7 mouse cellular contexts compared by ENCODE assay signal in the genomic region with DNA sequence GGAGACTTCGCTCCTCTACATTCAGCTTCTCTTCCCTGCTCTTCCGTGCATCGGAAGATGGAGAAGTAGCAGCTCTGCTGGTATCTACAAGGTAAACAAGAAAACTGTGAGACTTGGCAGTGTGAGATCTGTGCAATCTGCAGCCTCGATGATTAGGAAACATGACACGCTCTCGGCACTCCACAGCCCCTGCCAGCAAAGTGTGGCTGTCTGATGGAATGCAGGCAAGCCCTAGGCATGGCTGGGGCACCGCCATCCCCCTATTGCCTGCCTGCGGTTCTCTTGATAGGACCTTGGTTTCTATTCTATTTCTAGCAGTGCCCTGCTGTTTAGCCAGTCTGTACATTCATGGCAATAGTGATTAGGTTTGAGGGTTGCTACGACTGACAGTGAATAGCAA. TPM values are rescaled to one million over a fixed set of nuclear protein-coding genes. Genes with fewer than 3 reads are reported as not detected.
DNase-seq lines count a peak whose midpoint lies in the region; ATAC-seq and TF ChIP-seq lines count a peak whose summit lies in the region.

No protein-coding gene starts in this region.

- no peaks in the 10 kb centered on the region for H3K36me3 ChIP-seq in kidney, postnatal 0 days (ENCODE audit: insufficient read depth, low read length)
- H3K36me3 ChIP-seq in forebrain, embryonic 15.5 days = no peaks in the 10 kb centered on the region
- no peaks in the 10 kb centered on the region for H3K36me3 ChIP-seq in liver, embryonic 15.5 days (replicated peaks)

- DNase-seq in kidney, postnatal 0 days (ENCODE audit: low spot score) = peak; percentile 25
- DNase-seq in kidney, adult 11 months = no peak
- peak; percentile 48 for DNase-seq in brain, adult 2 months (ENCODE audit: low read depth, low spot score)
- DNase-seq in layer of hippocampus, adult 11-12 months (ENCODE audit: low spot score) = no peak
- DNase-seq in left cerebral cortex, postnatal 14 days (ENCODE audit: low spot score in 2 of 2) = no peak

- no peaks in the 10 kb centered on the region for H3K9me3 ChIP-seq in kidney, postnatal 0 days (replicated peaks; ENCODE audit: low read length)
- H3K9me3 ChIP-seq in forebrain, embryonic 15.5 days = no peaks in the 10 kb centered on the region
- no peaks in the 10 kb centered on the region for H3K9me3 ChIP-seq in liver, embryonic 15.5 days (replicated peaks)

- TF ChIP-seq CTCF in kidney, postnatal 0 days (IDR thresholded peaks at IDR 0.05; ENCODE audit: low read depth) = no peak

- ATAC-seq in kidney, postnatal 0 days (replicated peaks; ENCODE audit: low FRiP score, low read depth) = no peak
- ATAC-seq in forebrain, embryonic 15.5 days (replicated peaks) = no peak; the same call in 1 of the 2 replicates
- ATAC-seq in liver, embryonic 15.5 days (ENCODE audit: insufficient read depth) = peak; percentile 57

- no peak overlapping the region for H3K4me2 ChIP-seq in kidney, postnatal 0 days (ENCODE audit: low read length)
- H3K4me2 ChIP-seq in forebrain, embryonic 15.5 days (replicated peaks) = no peak overlapping the region
- H3K4me2 ChIP-seq in liver, embryonic 15.5 days = peak overlapping the region; percentile 50

- H3K9ac ChIP-seq in kidney, postnatal 0 days (ENCODE audit: low read depth, low read length) = no peak overlapping the region
- no peak overlapping the region for H3K9ac ChIP-seq in forebrain, embryonic 15.5 days (replicated peaks)
- peak overlapping the region; percentile 12; the same call in 1 of the 2 replicates for H3K9ac ChIP-seq in liver, embryonic 15.5 days

- WGBS in kidney, postnatal 0 days = 39% methylated on average over 9 of the region's 9 CpGs
- 41% methylated on average over 9 of the region's 9 CpGs for WGBS in forebrain, embryonic 15.5 days
- 7% methylated on average over 9 of the region's 9 CpGs for WGBS in liver, embryonic 15.5 days (ENCODE audit: insufficient replicate concordance)

- H3K27me3 ChIP-seq in kidney, postnatal 0 days (ENCODE audit: insufficient read depth, low read length) = no peaks in the 10 kb centered on the region
- no peaks in the 10 kb centered on the region for H3K27me3 ChIP-seq in forebrain, embryonic 15.5 days
- H3K27me3 ChIP-seq in liver, embryonic 15.5 days = no peaks in the 10 kb centered on the region

- intact Hi-C loops in left cerebral cortex, postnatal 14 days (cut with DNase I) = no loop called here

- H3K4me3 ChIP-seq in kidney, postnatal 0 days (replicated peaks; ENCODE audit: low read depth, low read length) = no peak overlapping the region
- H3K4me3 ChIP-seq in forebrain, embryonic 15.5 days = no peak overlapping the region
- peak overlapping the region; percentile 13; the same call in 1 of the 2 replicates for H3K4me3 ChIP-seq in liver, embryonic 15.5 days (replicated peaks)

- peaks cover 4% of the 10 kb centered on the region; the same call in 1 of the 2 replicates for H3K4me1 ChIP-seq in kidney, postnatal 0 days (replicated peaks; ENCODE audit: insufficient read depth, low read length)
- peaks cover 15% of the 10 kb centered on the region for H3K4me1 ChIP-seq in forebrain, embryonic 15.5 days
- H3K4me1 ChIP-seq in liver, embryonic 15.5 days (replicated peaks) = peaks cover 99% of the 10 kb centered on the region

- no peak overlapping the region for H3K27ac ChIP-seq in kidney, postnatal 0 days
- peak overlapping the region; percentile 43; the same call in 1 of the 2 replicates for H3K27ac ChIP-seq in forebrain, embryonic 15.5 days (replicated peaks)
- H3K27ac ChIP-seq in liver, embryonic 15.5 days (replicated peaks) = peak overlapping the region; percentile 74

RNA-seq across cellular contexts. Expression of gene Ptpre, which starts 59.7 kb away (rescaled TPM):
- 1.0 and 1.3 TPM in 2 replicates for polyA plus RNA-seq in kidney, postnatal 0 days (2015; fragmentation: Nextera tagmentation; extraction: Ambion mirVana)
- polyA plus RNA-seq in forebrain, embryonic 15.5 days (2015; fragmentation: Nextera tagmentation; extraction: Ambion mirVana) = 3.1 and 3.4 TPM in 2 replicates
- polyA plus RNA-seq in liver, embryonic 15.5 days (2015; fragmentation: Nextera tagmentation; extraction: Ambion mirVana) = 2.8 and 2.9 TPM in 2 replicates
- total RNA-seq in left cerebral cortex, postnatal 14 days (2021) = 10 to 100 TPM; 23.7 to 31.2 TPM

Comparison
In these comparisons a context has a peak if more than half of its experiments do, and no peak if none do; other contexts are left out.
1. DNase-seq: peak in kidney, postnatal 0 days (single experiment) and brain, adult 2 months (single experiment); none in kidney, adult 11 months (single experiment), layer of hippocampus, adult 11-12 months (single experiment) and left cerebral cortex, postnatal 14 days (0 of 2).